Mouse (Mus musculus): ENCODE measurements around the gene Map7. TPM values are rescaled to one million over a fixed set of nuclear protein-coding genes. Genes with fewer than 3 reads are reported as not detected.

Map7 gene
- polyA plus RNA-seq (2012; rRNA removed): 13.4 and 13.6 TPM in 2 replicates

- 6% methylated on average over 50 of the region's 51 CpGs for WGBS
- H3K4me3 ChIP-seq (replicated peaks; ENCODE audit: extremely low read depth, low read depth, low read length): peak within 1 kb of the TSS; percentile 92
- H3K4me1 ChIP-seq (ENCODE audit: control insufficient read depth, insufficient read depth, low read length): peaks cover 4% of the 10 kb centered on the region; the same call in 1 of the 2 replicates
- TF ChIP-seq POLR2A (IDR thresholded peaks at IDR 0.05; ENCODE audit: borderline replicate concordance, extremely low read depth, low read depth, low read length) (no peak), CTCF (IDR thresholded peaks at IDR 0.05; ENCODE audit: insufficient read depth, low read length) (no peak)
- DNase-seq: no peak
Measured at GRCm38 (mm10) chr10:20148130-20148772, at the start of gene Map7. Gene Map7 (plus strand): TSS chr10:20148471.

- no peak for DNase-seq
- Histone ChIP-seq H3K4me1 (ENCODE audit: control insufficient read depth, insufficient read depth, low read length) (peaks cover 22% of the 10 kb centered on the region), H3K4me3 (replicated peaks; ENCODE audit: extremely low read depth, low read depth, low read length) (no peak overlapping the region)
- no peak for TF ChIP-seq CTCF (IDR thresholded peaks at IDR 0.05; ENCODE audit: insufficient read depth, low read length)
- no peak for TF ChIP-seq POLR2A (IDR thresholded peaks at IDR 0.05; ENCODE audit: borderline replicate concordance, extremely low read depth, low read depth, low read length)
- 95% methylated on average over 6 of the region's 6 CpGs for WGBS
Measured at GRCm38 (mm10) chr10:20101456-20101855, 46.8 kb upstream of the Map7 start.

- WGBS: 25% methylated on average over 8 of the region's 8 CpGs
- peaks cover 22% of the 10 kb centered on the region for H3K4me1 ChIP-seq (ENCODE audit: control insufficient read depth, insufficient read depth, low read length)
- TF ChIP-seq POLR2A (IDR thresholded peaks at IDR 0.05; ENCODE audit: borderline replicate concordance, extremely low read depth, low read depth, low read length): 0 out of 2 replicates have a peak, but pooled peaks have one; percentile 5
- no peak for TF ChIP-seq CTCF (IDR thresholded peaks at IDR 0.05; ENCODE audit: insufficient read depth, low read length)
- peak; percentile 71 for DNase-seq
- no peak overlapping the region for H3K4me3 ChIP-seq (replicated peaks; ENCODE audit: extremely low read depth, low read depth, low read length)
Measured at GRCm38 (mm10) chr10:20104271-20104931, 43.9 kb upstream of the Map7 start.

- Histone ChIP-seq H3K4me1 (ENCODE audit: control insufficient read depth, insufficient read depth, low read length) (peaks cover 22% of the 10 kb centered on the region), H3K4me3 (replicated peaks; ENCODE audit: extremely low read depth, low read depth, low read length) (no peak overlapping the region)
- WGBS: 70% methylated on average over 4 of the region's 4 CpGs
- DNase-seq: no peak
- no peak for TF ChIP-seq CTCF (IDR thresholded peaks at IDR 0.05; ENCODE audit: insufficient read depth, low read length)
- TF ChIP-seq POLR2A (IDR thresholded peaks at IDR 0.05; ENCODE audit: borderline replicate concordance, extremely low read depth, low read depth, low read length): no peak
Measured at GRCm38 (mm10) chr10:20105575-20105974, 42.7 kb upstream of the Map7 start.

- H3K4me3 ChIP-seq (replicated peaks; ENCODE audit: extremely low read depth, low read depth, low read length): no peak overlapping the region
- no peak for DNase-seq
- peaks cover 22% of the 10 kb centered on the region for H3K4me1 ChIP-seq (ENCODE audit: control insufficient read depth, insufficient read depth, low read length)
- TF ChIP-seq POLR2A (IDR thresholded peaks at IDR 0.05; ENCODE audit: borderline replicate concordance, extremely low read depth, low read depth, low read length) (no peak), CTCF (IDR thresholded peaks at IDR 0.05; ENCODE audit: insufficient read depth, low read length) (no peak)
- WGBS: 95% methylated on average over 14 of the region's 14 CpGs
Measured at GRCm38 (mm10) chr10:20107031-20107430, 41.2 kb upstream of the Map7 start.

- WGBS: 86% methylated on average over 5 of the region's 5 CpGs
Measured at GRCm38 (mm10) chr10:20111508-20111907, 36.8 kb upstream of the Map7 start.

GRCm38 (mm10) chr10:20112026-20112973 lies 36.0 kb upstream of the Map7 start:
- H3K4me3 ChIP-seq (replicated peaks; ENCODE audit: extremely low read depth, low read depth, low read length): no peak overlapping the region
- no peaks in the 10 kb centered on the region; the same call in 1 of the 2 replicates for H3K4me1 ChIP-seq (ENCODE audit: control insufficient read depth, insufficient read depth, low read length)
- WGBS: 86% methylated on average over 18 of the region's 18 CpGs
- TF ChIP-seq CTCF (IDR thresholded peaks at IDR 0.05; ENCODE audit: insufficient read depth, low read length) (no peak), POLR2A (IDR thresholded peaks at IDR 0.05; ENCODE audit: borderline replicate concordance, extremely low read depth, low read depth, low read length) (no peak)
- no peak for DNase-seq

More at GRCm38 (mm10) chr10:20111508-20111907, 36.8 kb upstream of the Map7 start:
- DNase-seq: no peak
- Histone ChIP-seq H3K4me3 (replicated peaks; ENCODE audit: extremely low read depth, low read depth, low read length) (no peak overlapping the region), H3K4me1 (ENCODE audit: control insufficient read depth, insufficient read depth, low read length) (no peaks in the 10 kb centered on the region; the same call in 1 of the 2 replicates)
- TF ChIP-seq CTCF (IDR thresholded peaks at IDR 0.05; ENCODE audit: insufficient read depth, low read length): no peak
- TF ChIP-seq POLR2A (IDR thresholded peaks at IDR 0.05; ENCODE audit: borderline replicate concordance, extremely low read depth, low read depth, low read length): no peak

- H3K4me1 ChIP-seq (ENCODE audit: control insufficient read depth, insufficient read depth, low read length): peaks cover 2% of the 10 kb centered on the region
- TF ChIP-seq POLR2A (IDR thresholded peaks at IDR 0.05; ENCODE audit: borderline replicate concordance, extremely low read depth, low read depth, low read length) (no peak), CTCF (IDR thresholded peaks at IDR 0.05; ENCODE audit: insufficient read depth, low read length) (no peak)
- 76% methylated on average over 15 of the region's 15 CpGs for WGBS
- DNase-seq: no peak
- no peak overlapping the region for H3K4me3 ChIP-seq (replicated peaks; ENCODE audit: extremely low read depth, low read depth, low read length)
Measured at GRCm38 (mm10) chr10:20119504-20120425, 28.5 kb upstream of the Map7 start.
